Mouse (Mus musculus) G1E-ER4 (cell line): ENCODE measurements at regions not wholly inside any gene's neighbourhood (a gene's known extent, or its start where the extent isn't known, plus 50 kb on each side); places are given as distances from the start of the nearest gene placed in this dataset.

Experiments used
- GATA1 ChIP-seq: IDR thresholded peaks from one replicate; pipeline ENCODE4 v1.8.0; 2012; ENCODE audit warnings: low read length, inconsistent platforms

GRCm38 (mm10) chr10:37400991-37401390 lies 262.3 kb upstream of the Marcks start:
- no peak for TF ChIP-seq GATA1

- no peak for TF ChIP-seq GATA1
Measured at GRCm38 (mm10) chr10:37400379-37400778, 261.7 kb upstream of the Marcks start.

- no peak for TF ChIP-seq GATA1
Measured at GRCm38 (mm10) chr10:37397271-37397991, 258.7 kb upstream of the Marcks start.

- no peak for TF ChIP-seq GATA1
Measured at GRCm38 (mm10) chr10:37390011-37390410, 251.3 kb upstream of the Marcks start.

- no peak for TF ChIP-seq GATA1
Measured at GRCm38 (mm10) chr10:37386216-37386615, 247.5 kb upstream of the Marcks start.

- TF ChIP-seq GATA1 = no peak
Measured at GRCm38 (mm10) chr10:37380024-37380423, 241.3 kb upstream of the Marcks start.

GRCm38 (mm10) chr10:37378002-37378702 lies 239.4 kb upstream of the Marcks start:
- no peak for TF ChIP-seq GATA1

- no peak for TF ChIP-seq GATA1
Measured at GRCm38 (mm10) chr10:37377258-37378001, 238.7 kb upstream of the Marcks start.

- no peak for TF ChIP-seq GATA1
Measured at GRCm38 (mm10) chr10:37376172-37376571, 237.5 kb upstream of the Marcks start.

GRCm38 (mm10) chr10:37375648-37376047 lies 236.9 kb upstream of the Marcks start:
- TF ChIP-seq GATA1 = no peak

- TF ChIP-seq GATA1 = no peak
Measured at GRCm38 (mm10) chr10:37368997-37369679, 230.4 kb upstream of the Marcks start.

- TF ChIP-seq GATA1 = no peak
Measured at GRCm38 (mm10) chr10:37367796-37368195, 229.1 kb upstream of the Marcks start.

- TF ChIP-seq GATA1 = no peak
Measured at GRCm38 (mm10) chr10:37364506-37364905, 225.8 kb upstream of the Marcks start.

GRCm38 (mm10) chr10:37360985-37361384 lies 222.3 kb upstream of the Marcks start:
- TF ChIP-seq GATA1 = no peak

GRCm38 (mm10) chr10:37358900-37359299 lies 220.2 kb upstream of the Marcks start:
- no peak for TF ChIP-seq GATA1

GRCm38 (mm10) chr10:37358334-37358733 lies 219.6 kb upstream of the Marcks start:
- no peak for TF ChIP-seq GATA1
